Comparison of ENCODE assay signal across 9 mouse cellular contexts in the genomic region with DNA sequence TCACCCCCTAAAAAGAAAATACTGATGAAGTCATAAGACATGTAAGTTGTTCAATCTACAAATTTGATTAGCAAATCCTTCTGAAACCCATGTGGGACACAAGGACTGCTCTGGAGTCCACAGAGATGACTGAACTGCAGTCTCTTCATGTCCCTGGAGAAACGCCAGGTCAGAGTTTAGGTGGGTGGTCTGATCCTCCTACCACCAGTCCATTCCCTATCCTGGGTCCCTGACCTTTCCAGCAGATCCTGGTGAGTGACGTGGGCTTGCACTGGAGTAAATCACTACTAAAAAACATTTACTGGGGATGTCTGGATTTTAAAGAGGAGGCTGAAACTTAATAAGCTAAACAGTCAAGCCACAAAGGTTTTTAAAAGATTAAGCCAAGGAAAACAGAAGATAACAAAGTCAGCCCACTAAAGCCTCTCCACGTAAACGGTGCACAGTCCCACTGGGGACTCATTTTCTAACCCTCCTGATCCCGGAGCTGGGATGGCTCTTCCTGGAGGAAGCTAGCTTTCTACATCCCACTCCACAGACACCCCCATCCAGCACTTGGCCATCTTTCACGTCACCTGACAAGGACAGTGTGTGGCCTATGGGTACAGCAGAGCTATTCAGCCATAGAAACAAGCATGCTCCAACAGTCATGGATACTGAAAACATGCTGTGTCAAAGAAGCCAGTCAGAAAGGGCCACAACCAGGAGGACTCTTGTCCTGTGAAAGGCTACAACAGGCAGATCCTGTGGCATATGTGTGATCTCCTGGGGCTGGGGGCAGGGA. TPM values are rescaled to one million over a fixed set of nuclear protein-coding genes. Genes with fewer than 3 reads are reported as not detected.
DNase-seq lines count a peak whose midpoint lies in the region; ATAC-seq lines count a peak whose summit lies in the region.
"Had no signal": no experiment of that assay in that cellular context is flagged by ENCODE, and none has a peak within 500 bp of the region (broad histone marks: within the 10 kb centered on the region; RNA-seq: fewer than 3 reads in every experiment).

No protein-coding gene starts in this region.

- peaks cover 6% of the 10 kb centered on the region; the same call in 1 of the 2 replicates for H3K36me3 ChIP-seq in heart, embryonic 10.5 days
- H3K36me3 ChIP-seq in liver, embryonic 12.5 days = no peaks in the 10 kb centered on the region
- no peaks in the 10 kb centered on the region for H3K36me3 ChIP-seq in embryonic facial prominence, embryonic 12.5 days
- no peaks in the 10 kb centered on the region for H3K36me3 ChIP-seq in neural tube, embryonic 15.5 days

- no peak for DNase-seq in heart, embryonic 10.5 days (ENCODE audit: low spot score)
- DNase-seq in heart, adult 9 months (ENCODE audit: low spot score in 2 of 2) = no peak
- DNase-seq in liver = no peak
- no peak for DNase-seq in urinary bladder, postnatal 25 days (ENCODE audit: low spot score)
- DNase-seq: lung, postnatal 36 days had no signal

- peak overlapping the region; percentile 13; the same call in 1 of the 2 replicates for H3K4me3 ChIP-seq in heart, embryonic 10.5 days
- H3K4me3 ChIP-seq in liver, embryonic 12.5 days = no peak overlapping the region
- no peak overlapping the region for H3K4me3 ChIP-seq in embryonic facial prominence, embryonic 12.5 days
- H3K4me3 ChIP-seq in neural tube, embryonic 15.5 days (replicated peaks) = no peak overlapping the region

- 44% methylated on average over 6 of the region's 6 CpGs for WGBS in heart, embryonic 10.5 days
- 65% methylated on average over 6 of the region's 6 CpGs for WGBS in liver, embryonic 12.5 days (ENCODE audit: insufficient replicate concordance)
- WGBS in embryonic facial prominence, embryonic 12.5 days = 61% methylated on average over 6 of the region's 6 CpGs
- 59% methylated on average over 6 of the region's 6 CpGs for WGBS in neural tube, embryonic 15.5 days

- H3K4me2 ChIP-seq in liver, embryonic 12.5 days = peak overlapping the region; percentile 1; the same call in 1 of the 2 replicates
- H3K4me2 ChIP-seq in embryonic facial prominence, embryonic 12.5 days (replicated peaks) = no peak overlapping the region
- no peak overlapping the region for H3K4me2 ChIP-seq in neural tube, embryonic 15.5 days

- ATAC-seq in liver, embryonic 12.5 days = no peak
- ATAC-seq in embryonic facial prominence, embryonic 12.5 days (ENCODE audit: insufficient number of reproducible peaks, insufficient read depth, low FRiP score, low TSS enrichment) = no peak
- ATAC-seq in neural tube, embryonic 15.5 days (ENCODE audit: low FRiP score) = no peak
- ATAC-seq: inflammation-experienced regulatory T-cells, adult 6 months had no signal

- H3K9me3 ChIP-seq in heart, embryonic 10.5 days = no peaks in the 10 kb centered on the region
- H3K9me3 ChIP-seq in liver, embryonic 12.5 days (replicated peaks) = no peaks in the 10 kb centered on the region
- no peaks in the 10 kb centered on the region for H3K9me3 ChIP-seq in embryonic facial prominence, embryonic 12.5 days
- no peaks in the 10 kb centered on the region for H3K9me3 ChIP-seq in neural tube, embryonic 15.5 days (replicated peaks)

- H3K27ac ChIP-seq in heart, embryonic 10.5 days = peak overlapping the region; percentile 31; the same call in 1 of the 2 replicates
- H3K27ac ChIP-seq in liver, embryonic 12.5 days = peak overlapping the region; percentile 1; the same call in 1 of the 2 replicates
- H3K27ac ChIP-seq in embryonic facial prominence, embryonic 12.5 days = no peak overlapping the region
- H3K27ac ChIP-seq in neural tube, embryonic 15.5 days (replicated peaks) = 0 out of 2 replicates have a peak overlapping the region, but pooled peaks have one; percentile 14

- peaks cover 41% of the 10 kb centered on the region for H3K4me1 ChIP-seq in heart, embryonic 10.5 days
- peaks cover 68% of the 10 kb centered on the region for H3K4me1 ChIP-seq in liver, embryonic 12.5 days
- peaks cover 26% of the 10 kb centered on the region for H3K4me1 ChIP-seq in embryonic facial prominence, embryonic 12.5 days
- H3K4me1 ChIP-seq in neural tube, embryonic 15.5 days = peaks cover 43% of the 10 kb centered on the region

- H3K27me3 ChIP-seq in heart, embryonic 10.5 days (ENCODE audit: insufficient read depth, poor library complexity, severe bottlenecking) = no peaks in the 10 kb centered on the region
- H3K27me3 ChIP-seq in liver, embryonic 12.5 days (replicated peaks) = no peaks in the 10 kb centered on the region
- H3K27me3 ChIP-seq in embryonic facial prominence, embryonic 12.5 days = no peaks in the 10 kb centered on the region
- H3K27me3 ChIP-seq in neural tube, embryonic 15.5 days (replicated peaks) = no peaks in the 10 kb centered on the region

- 0 out of 2 replicates have a peak overlapping the region, but pooled peaks have one; percentile 22 for H3K9ac ChIP-seq in liver, embryonic 12.5 days
- peak overlapping the region; percentile 24; the same call in 1 of the 2 replicates for H3K9ac ChIP-seq in embryonic facial prominence, embryonic 12.5 days
- no peak overlapping the region for H3K9ac ChIP-seq in neural tube, embryonic 15.5 days (replicated peaks)

RNA-seq across cellular contexts. Expression of a gene that starts 2.8 kb away (rescaled TPM):
- 60.0 and 61.4 TPM in 2 replicates for polyA plus RNA-seq in heart, embryonic 10.5 days (2016; fragmentation: Nextera tagmentation; extraction: Ambion mirVana)
- polyA plus RNA-seq in liver, embryonic 12.5 days (2016; fragmentation: Nextera tagmentation; extraction: Ambion mirVana) = 25.8 and 27.7 TPM in 2 replicates
- 51.8 and 58.7 TPM in 2 replicates for polyA plus RNA-seq in embryonic facial prominence, embryonic 12.5 days (2016; fragmentation: Nextera tagmentation; extraction: Ambion mirVana)
- polyA plus RNA-seq in neural tube, embryonic 15.5 days (2015; fragmentation: Nextera tagmentation; extraction: Ambion mirVana) = 90.0 and 93.4 TPM in 2 replicates

RNA-seq across cellular contexts. Expression of a gene that starts 46.0 kb away (rescaled TPM):
- 7.7 and 8.1 TPM in 2 replicates for polyA plus RNA-seq in heart, embryonic 10.5 days (2016; fragmentation: Nextera tagmentation; extraction: Ambion mirVana)
- 4.8 and 4.9 TPM in 2 replicates for polyA plus RNA-seq in liver, embryonic 12.5 days (2016; fragmentation: Nextera tagmentation; extraction: Ambion mirVana)
- polyA plus RNA-seq in embryonic facial prominence, embryonic 12.5 days (2016; fragmentation: Nextera tagmentation; extraction: Ambion mirVana) = 9.0 and 10.3 TPM in 2 replicates
- 8.9 and 9.5 TPM in 2 replicates for polyA plus RNA-seq in neural tube, embryonic 15.5 days (2015; fragmentation: Nextera tagmentation; extraction: Ambion mirVana)
